Mouse (Mus musculus) embryonic facial prominence, embryonic 10.5 days (tissue): ENCODE measurements around the gene St3gal5. TPM values are rescaled to one million over a fixed set of nuclear protein-coding genes. Genes with fewer than 3 reads are reported as not detected.

Experiments used
- polyA plus RNA-seq: library from polyadenylated mRNA; unstranded; fragments of >200 nt; fragmentation: Nextera tagmentation; extraction: Ambion mirVana; gene quantifications from 2 replicates; pipeline ENCODE4 v1.2.1, GENCODE M21; 2016

The St3gal5 gene
- polyA plus RNA-seq, 1 experiment from 2014 or later, result 32.6 TPM

Other genes with a start within 250 kb of the St3gal5 start
- gene Ptcd3, start 188.8 kb upstream of the St3gal5 start, polyA plus RNA-seq, result 157 and 167 TPM in 2 replicates
- gene Polr1a, start 188.5 kb upstream of the St3gal5 start, polyA plus RNA-seq, result 49.6 and 53.7 TPM in 2 replicates
- gene Atoh8, start 138.0 kb downstream of the St3gal5 start, polyA plus RNA-seq, result 17.7 and 21.4 TPM in 2 replicates
- 0.18 TPM in 1 of 2 replicates, not detected in the other for gene Sftpb, start 207.0 kb downstream of the St3gal5 start, polyA plus RNA-seq
- 83.4 and 85.3 TPM in 2 replicates for gene Usp39, start 247.6 kb downstream of the St3gal5 start, polyA plus RNA-seq
- 28.0 and 28.8 TPM in 2 replicates for gene 0610030E20Rik, start 249.7 kb downstream of the St3gal5 start, polyA plus RNA-seq